Mouse (Mus musculus): ENCODE results near the gene Ccdc9b.
A peak's percentile ranks its signal among the peaks of the same experiment; 100 is the strongest.

Ccdc9b gene

DNA sequence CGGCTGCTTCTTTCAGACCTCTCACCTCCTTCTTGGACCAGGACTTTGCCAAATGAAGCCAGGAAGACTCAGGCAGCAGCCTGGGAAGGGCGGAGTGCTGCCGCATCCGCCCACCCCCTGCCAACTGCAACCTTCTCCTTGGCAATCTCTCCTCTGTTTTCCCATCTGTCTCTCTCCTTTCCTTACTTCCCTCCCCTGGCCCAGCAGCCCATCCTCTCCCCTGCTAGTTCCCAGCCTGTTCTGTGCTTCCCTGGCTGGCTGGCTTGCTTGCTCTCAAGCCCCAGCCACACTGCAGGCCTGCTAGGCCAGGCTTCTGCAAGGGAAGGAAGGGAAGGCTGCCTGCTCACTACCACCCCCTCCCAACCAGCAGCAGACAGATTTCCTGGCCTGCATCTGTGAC, 13.4 kb upstream of the Ccdc9b start:
- no peak for DNase-seq

DNA sequence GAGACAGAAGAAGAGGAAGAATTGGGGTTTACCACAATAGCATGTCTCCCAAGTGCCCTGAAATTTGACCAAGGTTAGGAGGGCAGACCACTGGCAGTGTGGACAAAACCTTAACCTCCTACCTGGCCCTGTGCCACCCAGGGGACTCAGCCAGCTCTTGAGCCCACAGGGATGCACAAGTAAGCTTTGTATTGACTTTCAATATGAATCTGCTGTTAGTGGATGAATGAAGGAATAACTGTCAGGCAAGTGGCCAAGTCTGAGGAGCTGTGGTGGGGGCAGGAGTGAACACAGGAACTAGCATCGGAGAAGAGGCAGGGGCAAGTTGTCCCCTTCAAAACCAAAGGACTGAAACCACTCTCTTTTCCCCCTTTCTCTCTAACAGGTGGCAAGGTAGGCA, 12.9 kb upstream of the Ccdc9b start:
- DNase-seq: no peak

DNA sequence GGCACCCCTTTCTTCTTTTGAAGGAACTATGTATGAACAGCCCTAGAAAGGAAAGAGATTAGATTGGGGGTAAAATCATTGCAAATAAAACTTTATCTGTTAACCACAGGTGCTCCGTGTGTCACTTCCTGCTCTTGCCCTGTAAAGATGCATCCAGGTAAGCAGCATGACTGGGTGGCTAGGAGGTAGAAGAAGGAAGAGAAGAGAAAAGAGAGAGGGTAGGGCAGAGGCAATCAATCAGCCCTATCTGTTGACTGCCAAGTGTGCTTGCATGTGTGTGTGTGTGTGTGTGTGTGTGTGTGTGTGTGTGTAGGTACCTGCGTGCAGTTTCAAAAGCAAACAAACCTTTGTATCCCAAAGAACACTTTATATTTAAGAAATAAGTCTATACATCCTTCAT, 12.1 kb upstream of the Ccdc9b start:
- DNase-seq: no peak

- DNase-seq: no peak
These were observed 9.9 kb upstream of the Ccdc9b start, which contains the start of gene Phgr1 for GRCm38 (mm10) chr2:118772158-118772874. TSS of gene Phgr1 (plus strand) at chr2:118772769.

GRCm38 (mm10) chr2:118766041-118767033, 3.9 kb upstream of the Ccdc9b start:
- no peak for DNase-seq

DNA sequence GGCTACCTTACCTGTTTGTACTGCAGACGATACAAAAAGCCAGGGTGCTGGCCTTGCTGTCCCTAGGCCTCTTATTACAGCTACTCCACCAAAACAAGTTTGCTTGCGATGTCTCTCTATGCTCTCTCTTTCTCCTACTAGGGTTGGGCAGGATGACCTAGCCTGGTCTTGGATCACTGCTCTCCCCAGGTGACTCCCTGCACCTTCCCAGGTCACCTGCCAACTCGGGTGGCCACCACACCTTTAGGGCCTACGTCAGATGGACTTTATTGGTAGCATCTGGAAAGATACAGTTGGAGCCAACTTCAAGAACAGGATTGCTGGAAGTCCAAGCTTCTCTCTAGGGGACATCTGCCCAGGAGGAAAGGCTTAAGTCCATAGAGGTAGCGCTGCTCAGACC, 2.4 kb upstream of the Ccdc9b start:
- no peak for DNase-seq

- peak; percentile 61 for DNase-seq
These were observed 1.8 kb upstream of the Ccdc9b start for GRCm38 (mm10) chr2:118764094-118764831.

DNA sequence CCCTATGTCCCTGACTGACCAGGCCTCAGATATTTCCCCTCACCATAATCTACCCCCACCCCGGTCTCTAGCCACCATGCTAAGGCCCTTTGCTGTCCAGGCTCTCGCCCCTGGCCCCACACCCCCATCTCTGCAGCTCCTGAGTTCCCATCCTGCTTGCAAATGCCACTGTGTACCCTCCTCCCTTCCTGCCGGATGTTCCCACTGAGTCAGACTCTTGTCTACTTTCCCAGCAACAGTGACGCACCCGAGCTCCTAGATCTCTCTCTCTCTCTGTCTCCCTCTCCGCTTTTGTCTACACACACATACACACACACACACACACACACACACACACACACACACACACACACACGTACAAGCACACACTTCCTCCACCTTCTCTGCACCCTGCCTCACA, 1.0 kb upstream of the Ccdc9b start:
- DNase-seq: no peak

DNA sequence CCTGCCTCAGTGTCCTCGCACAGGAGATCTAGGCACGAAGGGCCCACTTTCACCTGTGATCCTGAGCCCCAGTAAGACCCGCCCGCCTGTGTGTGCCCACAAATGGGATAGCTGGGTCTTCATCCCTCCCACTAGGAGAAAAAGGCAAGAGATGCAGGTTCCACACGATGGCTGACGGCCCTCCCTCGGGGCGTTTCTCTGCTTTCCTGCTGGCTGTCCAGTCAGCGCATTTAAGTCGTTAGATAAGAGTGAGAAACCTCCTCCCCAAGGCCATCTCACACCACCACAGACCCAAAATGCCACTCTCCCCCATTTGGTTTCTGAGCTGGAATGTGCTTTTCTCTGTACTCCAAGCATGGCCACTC, 305 bp upstream of the Ccdc9b start:
- DNase-seq: no peak

DNA sequence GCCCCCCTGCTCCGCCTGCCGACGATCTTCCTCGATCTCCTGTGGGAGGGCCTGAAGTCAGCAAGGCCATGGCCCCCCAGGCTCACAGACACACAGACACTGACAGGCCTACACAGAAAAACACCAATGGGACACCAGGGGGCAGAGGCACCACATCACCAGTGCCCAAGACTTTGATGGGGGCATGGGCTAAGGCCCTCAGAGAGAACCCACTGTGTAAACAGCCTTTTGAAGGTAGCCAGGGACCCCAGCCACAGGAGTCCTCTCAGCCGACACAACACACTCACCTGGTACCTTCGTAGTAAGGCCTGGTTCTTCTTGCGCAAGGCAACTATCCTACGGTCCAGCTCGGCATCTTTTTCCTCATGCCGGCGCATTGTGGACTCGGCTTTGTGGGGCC, 1.1 kb downstream of the Ccdc9b start:
- no peak for DNase-seq

DNA sequence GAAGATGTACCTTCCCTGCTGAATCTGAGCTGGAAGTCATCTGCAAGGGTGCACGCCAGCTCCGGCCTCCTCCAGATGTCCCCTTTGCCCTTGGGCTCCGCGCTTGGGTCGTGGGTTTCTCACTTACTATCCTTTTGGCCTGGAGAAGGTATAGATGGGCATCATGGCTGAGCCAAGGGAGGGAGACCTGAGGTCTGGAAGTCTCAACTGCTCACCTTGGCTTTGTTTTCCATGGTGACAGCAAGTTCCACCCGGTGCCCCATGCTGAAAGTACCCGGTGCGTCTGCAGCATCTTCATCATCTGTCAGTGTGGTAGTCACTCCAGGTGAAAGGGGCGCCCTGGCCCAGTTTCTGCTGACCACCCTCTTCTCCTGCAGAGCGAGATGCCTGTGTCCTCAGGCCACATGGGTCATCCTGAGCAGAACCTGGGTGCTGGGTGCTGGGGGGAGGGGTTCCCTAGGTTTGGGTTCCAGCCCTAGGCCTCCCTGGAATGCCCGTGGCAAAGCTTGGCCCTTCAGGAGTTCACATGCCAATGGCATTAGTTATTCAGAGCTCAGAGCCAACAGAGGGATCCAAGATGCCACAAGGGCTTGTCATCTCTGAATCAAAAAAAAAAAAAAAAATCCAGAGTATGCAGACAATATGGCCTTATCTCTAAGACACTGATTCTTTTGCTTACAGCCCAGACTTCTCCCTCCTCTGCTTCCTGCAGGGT, 2.0 kb downstream of the Ccdc9b start:
- DNase-seq: no peak

DNA sequence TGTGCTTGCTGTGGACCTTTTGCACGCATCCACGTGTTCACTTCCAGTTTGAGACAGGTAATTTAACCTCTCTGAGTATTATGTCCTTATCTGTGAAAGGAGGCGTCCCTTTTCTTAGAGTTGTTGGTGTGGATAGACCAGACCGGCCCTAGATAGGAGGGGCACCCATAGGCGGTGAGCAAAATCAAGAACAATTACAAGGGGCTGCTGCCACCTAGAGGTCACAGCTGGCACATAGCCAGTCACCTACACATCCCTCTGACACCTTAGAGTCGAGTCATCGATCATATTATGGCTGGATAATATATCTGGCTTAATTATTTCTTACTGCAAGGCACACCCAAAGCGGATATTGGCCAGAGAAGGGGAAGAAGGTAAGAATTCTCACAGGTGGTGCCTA, 2.6 kb downstream of the Ccdc9b start:
- DNase-seq: peak; percentile 87 to 89

DNA sequence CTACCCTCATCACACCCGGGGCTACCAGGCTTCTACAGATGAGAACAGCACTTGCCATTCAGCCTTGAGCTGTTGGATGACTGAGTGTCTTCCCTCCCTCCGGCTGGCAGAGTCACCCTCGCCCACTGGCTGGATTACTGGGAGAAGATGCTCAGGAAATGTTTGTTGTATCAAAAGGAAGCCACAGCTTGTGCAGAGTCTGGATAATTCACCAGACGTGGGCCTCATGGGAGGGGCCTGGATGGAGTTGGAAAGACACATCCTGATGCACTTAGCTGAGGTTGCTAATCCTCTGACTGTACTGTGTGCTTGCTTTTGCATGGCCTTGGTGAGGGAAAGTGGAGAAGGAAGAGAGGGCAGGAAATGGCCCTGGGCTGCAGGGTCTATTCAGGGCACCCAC, 6.4 kb downstream of the Ccdc9b start:
- no peak for DNase-seq

- DNase-seq: no peak
These were observed 7.1 kb downstream of the Ccdc9b start for GRCm38 (mm10) chr2:118755407-118755806.

GRCm38 (mm10) chr2:118754143-118754542, 8.3 kb downstream of the Ccdc9b start:
- no peak for DNase-seq

- DNase-seq: no peak
These were observed 9.7 kb downstream of the Ccdc9b start for GRCm38 (mm10) chr2:118752792-118753108.

GRCm38 (mm10) chr2:118751896-118752791, 10.3 kb downstream of the Ccdc9b start:
- no peak for DNase-seq

DNA sequence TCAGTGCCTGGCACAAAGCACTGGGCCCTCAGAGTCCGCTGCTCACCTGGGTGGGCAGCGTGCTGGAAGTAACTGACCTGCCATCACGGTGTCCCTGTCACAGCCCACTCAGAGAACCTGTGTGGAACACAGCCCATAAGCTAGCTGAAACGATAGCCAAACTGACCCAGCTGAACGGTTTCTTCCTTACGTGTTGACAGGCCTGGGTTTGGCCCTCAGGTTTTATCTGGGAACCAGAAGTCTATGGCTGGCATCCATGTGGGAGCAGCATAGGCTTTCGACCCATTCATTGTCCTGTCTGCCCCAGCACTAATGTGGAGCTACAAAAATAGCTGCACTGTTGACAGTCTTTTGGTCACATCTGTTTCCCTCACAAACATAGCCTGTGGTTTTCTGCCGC, 12.0 kb downstream of the Ccdc9b start:
- no peak for DNase-seq

GRCm38 (mm10) chr2:118749341-118749884, 13.0 kb downstream of the Ccdc9b start:
- no peak for DNase-seq

- DNase-seq: no peak
These were observed 15.0 kb downstream of the Ccdc9b start for GRCm38 (mm10) chr2:118747301-118747960.

Data from B cell, adult 2 months (primary cell).